ENCODE assay signal across 8 mouse cellular contexts in the genomic region with DNA sequence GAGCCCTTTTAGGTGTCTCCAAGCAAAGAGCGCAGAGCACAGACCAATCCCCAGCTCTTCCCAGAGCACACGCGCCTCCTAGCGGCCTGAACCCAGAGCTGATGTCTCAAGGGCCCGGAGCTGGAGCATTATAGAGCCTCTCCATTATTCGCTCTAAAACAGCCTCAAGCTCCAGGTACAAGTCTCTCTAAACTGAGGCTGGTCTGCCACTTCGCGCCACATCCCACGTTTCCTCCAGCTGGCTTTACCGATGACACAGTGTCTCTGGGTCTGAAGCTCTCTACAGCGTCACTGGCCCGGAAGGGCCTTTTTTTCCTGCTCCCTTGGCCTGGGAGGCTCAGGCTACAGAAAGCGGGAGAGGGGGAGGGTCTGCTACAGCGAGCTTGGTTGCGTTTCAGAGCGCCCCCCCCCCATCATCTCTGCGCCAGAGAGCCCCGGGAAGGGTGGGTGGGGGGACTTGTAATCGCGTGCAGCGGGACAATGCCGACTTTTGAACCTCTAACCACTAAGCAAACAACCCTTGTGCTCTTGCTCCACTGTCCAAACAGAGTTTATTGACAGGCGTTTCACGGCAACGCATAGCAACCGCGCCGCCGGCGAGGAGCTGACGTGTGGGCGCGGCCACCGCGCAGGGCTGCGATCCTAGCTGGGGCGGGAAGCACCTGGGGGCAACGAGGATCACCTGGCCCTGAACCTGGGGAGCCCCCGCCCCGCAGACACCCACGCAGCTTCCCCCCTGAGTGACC. TPM values are rescaled to one million over a fixed set of nuclear protein-coding genes. Genes with fewer than 3 reads are reported as not detected.
DNase-seq lines count a peak whose midpoint lies in the region; ATAC-seq lines count a peak whose summit lies in the region.

No protein-coding gene starts in this region.

- peaks cover 96% of the 10 kb centered on the region for H3K27me3 ChIP-seq in heart, embryonic 15.5 days

- no peaks in the 10 kb centered on the region for H3K36me3 ChIP-seq in heart, embryonic 15.5 days

- no peaks in the 10 kb centered on the region for H3K9me3 ChIP-seq in heart, embryonic 15.5 days (replicated peaks)

- no peak overlapping the region for H3K9ac ChIP-seq in heart, embryonic 15.5 days

- no peak for ATAC-seq in heart, embryonic 15.5 days (replicated peaks; ENCODE audit: insufficient number of reproducible peaks, insufficient read depth, low FRiP score, low read depth)
- peak; percentile 64; the same call in 1 of the 2 replicates for ATAC-seq in megakaryocyte, adult 5-6 weeks (ENCODE audit: poor library complexity, severe bottlenecking)

- H3K4me2 ChIP-seq in heart, embryonic 15.5 days: peak overlapping the region; percentile 51

- DNase-seq in adrenal gland, adult (ENCODE audit: inconsistent age in 2 of 2, low spot score in 1 of 2): peak; percentile 17 to 71
- no peak for DNase-seq in adrenal gland, postnatal 4 days (ENCODE audit: low spot score in 2 of 2)
- peak; percentile 26 to 47 for DNase-seq in urinary bladder, postnatal 36 days (ENCODE audit: low spot score in 2 of 2)
- no peak for DNase-seq in urinary bladder, postnatal 10 days (ENCODE audit: low spot score)
- DNase-seq in kidney, postnatal 14 days: peak; percentile 27
- peak; percentile 68 for DNase-seq in testis, postnatal 10 days (ENCODE audit: low spot score)

- H3K4me3 ChIP-seq in heart, embryonic 15.5 days: peak overlapping the region; percentile 30

- H3K27ac ChIP-seq in heart, embryonic 15.5 days: no peak overlapping the region

- WGBS in heart, embryonic 15.5 days: under 1% methylated on average over 41 of the region's 41 CpGs

- peaks cover 15% of the 10 kb centered on the region for H3K4me1 ChIP-seq in heart, embryonic 15.5 days (replicated peaks)

RNA-seq across cellular contexts. Expression of a gene that starts 7.6 kb away (rescaled TPM):
- total RNA-seq in adrenal gland, postnatal 4 days (2021): not detected
- not detected in 2 replicates for polyA plus RNA-seq in heart, embryonic 15.5 days (2015; fragmentation: Nextera tagmentation; extraction: Ambion mirVana)
- not detected in 2 replicates for total RNA-seq in megakaryocyte, adult 5-6 weeks (2015)
- total RNA-seq in megakaryocyte, adult 5-6 weeks (2017): not detected in 2 replicates

RNA-seq across cellular contexts. Expression of a gene that starts 22.8 kb away (rescaled TPM):
- 1 to 10 TPM; 1.1 to 7.2 TPM for total RNA-seq in adrenal gland, postnatal 4 days (2021)
- polyA plus RNA-seq in heart, embryonic 15.5 days (2015; fragmentation: Nextera tagmentation; extraction: Ambion mirVana): not detected in 2 replicates
- total RNA-seq in megakaryocyte, adult 5-6 weeks (2015): not detected in 2 replicates
- not detected in 2 replicates for total RNA-seq in megakaryocyte, adult 5-6 weeks (2017)

RNA-seq across cellular contexts. Expression of a gene that starts 29.7 kb away (rescaled TPM):
- total RNA-seq in adrenal gland, postnatal 4 days (2021): 1 to 10 TPM in 1 of 2 experiments, not detected in 1; 1.8 TPM
- not detected in 2 replicates for polyA plus RNA-seq in heart, embryonic 15.5 days (2015; fragmentation: Nextera tagmentation; extraction: Ambion mirVana)
- not detected in 2 replicates for total RNA-seq in megakaryocyte, adult 5-6 weeks (2015)
- not detected in 2 replicates for total RNA-seq in megakaryocyte, adult 5-6 weeks (2017)

Comparison
In these comparisons a context has a peak if more than half of its experiments do, and no peak if none do; other contexts are left out.
1. DNase-seq: peak in adrenal gland, adult (2 of 2), urinary bladder, postnatal 36 days (2 of 2), kidney, postnatal 14 days (single experiment) and testis, postnatal 10 days (single experiment); none in adrenal gland, postnatal 4 days (0 of 2) and urinary bladder, postnatal 10 days (single experiment).